Mouse (Mus musculus) c-Kit-negative CD71-positive TER-119-positive erythroid progenitor cells, embryonic 14.5 days (primary cell): ENCODE measurements around the gene Atf7ip.

Experiments used
- DNase-seq: peaks from one replicate; pipeline ENCODE4 v3.0.0-alpha.2; 2013; ENCODE audit warnings: low read depth, low spot score

Atf7ip gene

GRCm38 (mm10) chr6:136644171-136644570, 138.2 kb downstream of the Atf7ip start:
- no peak for DNase-seq

GRCm38 (mm10) chr6:136645754-136646153, 139.8 kb downstream of the Atf7ip start:
- no peak for DNase-seq

- no peak for DNase-seq
Observed at GRCm38 (mm10) chr6:136646207-136646606, 140.2 kb downstream of the Atf7ip start.

- DNase-seq: no peak
Observed at GRCm38 (mm10) chr6:136647455-136647861, 141.5 kb downstream of the Atf7ip start.

- no peak for DNase-seq
Observed at GRCm38 (mm10) chr6:136650664-136651063, 144.7 kb downstream of the Atf7ip start.

DNA sequence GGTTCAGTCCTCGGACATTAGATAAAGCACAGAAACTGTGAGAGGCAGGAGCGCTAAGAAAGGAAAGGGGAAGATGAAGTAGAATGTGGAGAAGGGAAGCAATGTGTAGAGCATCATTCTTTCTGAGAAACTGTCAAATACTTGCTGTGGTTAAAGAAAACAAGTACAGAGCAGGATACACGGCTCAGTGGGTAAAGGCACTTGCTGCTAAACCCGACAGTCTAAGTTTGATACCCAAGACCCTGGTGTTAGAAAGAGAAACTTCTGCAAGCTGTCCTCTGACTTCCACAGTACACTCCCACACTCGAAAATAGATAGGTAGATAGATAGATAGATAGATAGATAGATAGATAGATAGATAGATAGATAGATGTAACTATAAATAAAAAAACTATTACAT, 147.4 kb downstream of the Atf7ip start:
- no peak for DNase-seq

- DNase-seq: no peak
Observed at GRCm38 (mm10) chr6:136654470-136654869, 148.5 kb downstream of the Atf7ip start.

GRCm38 (mm10) chr6:136655786-136656185, 149.8 kb downstream of the Atf7ip start:
- no peak for DNase-seq

DNA sequence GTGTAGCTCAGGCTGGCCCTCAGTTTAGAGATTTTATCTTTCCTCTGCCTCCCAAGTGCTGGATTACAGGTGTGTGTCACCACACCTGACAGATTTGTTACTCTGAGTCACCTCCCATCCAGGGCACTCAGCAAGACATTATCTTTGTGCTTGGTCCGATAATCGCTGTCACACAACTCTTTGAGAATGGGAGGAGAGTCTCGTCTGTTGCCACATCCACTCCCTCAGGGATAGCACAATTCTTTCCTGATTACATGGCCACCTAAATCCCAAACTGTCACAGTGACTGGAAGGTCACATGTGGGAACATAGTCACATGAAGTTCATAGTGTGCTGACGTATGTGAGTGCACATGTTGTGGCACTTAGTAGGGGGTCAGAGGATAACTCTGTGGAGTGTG, 152.3 kb downstream of the Atf7ip start:
- no peak for DNase-seq

DNA sequence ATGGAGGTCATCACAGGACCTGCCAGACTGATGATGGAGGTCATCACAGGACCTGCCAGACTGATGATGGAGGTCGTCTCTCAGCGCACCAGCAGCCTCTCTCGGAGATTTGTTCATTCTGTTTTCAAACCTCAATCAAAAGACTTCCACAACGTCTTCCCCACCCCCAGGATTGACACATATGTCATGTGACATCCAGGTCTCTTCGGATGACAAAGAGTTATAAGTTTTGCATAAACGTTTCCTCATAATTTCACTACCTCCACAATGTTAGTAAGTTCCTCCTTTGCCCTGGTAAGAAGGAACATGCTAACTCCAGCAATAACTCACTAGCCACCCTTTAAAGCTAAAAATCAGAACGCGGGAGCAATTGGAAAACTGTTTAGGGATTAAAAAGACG, 153.3 kb downstream of the Atf7ip start:
- no peak for DNase-seq
